Mouse (Mus musculus): ENCODE measurements around the gene Slc22a6. TPM values are rescaled to one million over a fixed set of nuclear protein-coding genes. Genes with fewer than 3 reads are reported as not detected.

The Slc22a6 gene
- polyA plus RNA-seq (2012; rRNA removed): 0.08 TPM in 1 of 2 replicates, not detected in the other

GRCm38 (mm10) chr19:8617904-8618303 lies at the start of gene Slc22a6:
TSS of gene Slc22a6 (plus strand) at chr19:8618039.
- 76% methylated on average over 7 of the region's 7 CpGs for WGBS
- H3K27ac ChIP-seq (ENCODE audit: insufficient read depth, low read length): no peak within 1 kb of the TSS
- no peak for DNase-seq (ENCODE audit: low read depth in 1 of 2, low spot score in 2 of 2)

GRCm38 (mm10) chr19:8569453-8569863 lies 48.4 kb upstream of the Slc22a6 start:
- no peaks in the 10 kb centered on the region for H3K36me3 ChIP-seq (ENCODE audit: control insufficient read depth, insufficient read depth, low read length)
- DNase-seq (ENCODE audit: low read depth in 1 of 2, low spot score in 2 of 2): no peak
- WGBS: 24% methylated on average over 14 of the region's 14 CpGs
- H3K4me1 ChIP-seq (ENCODE audit: control insufficient read depth, insufficient read depth, insufficient read length): peaks cover 3% of the 10 kb centered on the region; the same call in 1 of the 2 replicates
- no peak overlapping the region for H3K4me3 ChIP-seq (ENCODE audit: extremely low read depth, insufficient read depth, insufficient read length)
- H3K27ac ChIP-seq (ENCODE audit: insufficient read depth, low read length): no peak overlapping the region
- TF ChIP-seq POLR2A (IDR thresholded peaks at IDR 0.05; ENCODE audit: low read depth, low read length) (no peak), CTCF (IDR thresholded peaks at IDR 0.05; ENCODE audit: extremely low read depth, insufficient read depth, insufficient read length, insufficient replicate concordance) (no peak)
- no peaks in the 10 kb centered on the region for H3K27me3 ChIP-seq (ENCODE audit: control insufficient read depth, insufficient read depth, low read length)

More at GRCm38 (mm10) chr19:8617904-8618303, at the start of gene Slc22a6:
- TF ChIP-seq POLR2A (IDR thresholded peaks at IDR 0.05; ENCODE audit: low read depth, low read length) (no peak), CTCF (IDR thresholded peaks at IDR 0.05; ENCODE audit: extremely low read depth, insufficient read depth, insufficient read length, insufficient replicate concordance) (no peak)
- no peaks in the 10 kb centered on the region for H3K4me1 ChIP-seq (ENCODE audit: control insufficient read depth, insufficient read depth, insufficient read length)
- H3K36me3 ChIP-seq (ENCODE audit: control insufficient read depth, insufficient read depth, low read length): no peaks in the 10 kb centered on the region
- H3K4me3 ChIP-seq (ENCODE audit: extremely low read depth, insufficient read depth, insufficient read length): no peak within 1 kb of the TSS
- H3K27me3 ChIP-seq (ENCODE audit: control insufficient read depth, insufficient read depth, low read length): no peaks in the 10 kb centered on the region

- TF ChIP-seq CTCF (IDR thresholded peaks at IDR 0.05; ENCODE audit: extremely low read depth, insufficient read depth, insufficient read length, insufficient replicate concordance): no peak
- no peak for TF ChIP-seq POLR2A (IDR thresholded peaks at IDR 0.05; ENCODE audit: low read depth, low read length)
- WGBS: 75% methylated on average over 2 of the region's 2 CpGs
- no peak for DNase-seq (ENCODE audit: low read depth in 1 of 2, low spot score in 2 of 2)
These were observed 47.3 kb upstream of the Slc22a6 start for GRCm38 (mm10) chr19:8570341-8571040.

GRCm38 (mm10) chr19:8571746-8572145 lies 46.1 kb upstream of the Slc22a6 start:
- Histone ChIP-seq H3K4me1 (ENCODE audit: control insufficient read depth, insufficient read depth, insufficient read length) (peaks cover 3% of the 10 kb centered on the region; the same call in 1 of the 2 replicates), H3K27ac (ENCODE audit: insufficient read depth, low read length) (no peak overlapping the region), H3K27me3 (ENCODE audit: control insufficient read depth, insufficient read depth, low read length) (no peaks in the 10 kb centered on the region), H3K4me3 (ENCODE audit: extremely low read depth, insufficient read depth, insufficient read length) (no peak overlapping the region), H3K36me3 (ENCODE audit: control insufficient read depth, insufficient read depth, low read length) (no peaks in the 10 kb centered on the region)
- 4% methylated on average over 7 of the region's 7 CpGs for WGBS
- TF ChIP-seq POLR2A (IDR thresholded peaks at IDR 0.05; ENCODE audit: low read depth, low read length): no peak
- no peak for TF ChIP-seq CTCF (IDR thresholded peaks at IDR 0.05; ENCODE audit: extremely low read depth, insufficient read depth, insufficient read length, insufficient replicate concordance)
- no peak for DNase-seq (ENCODE audit: low read depth in 1 of 2, low spot score in 2 of 2)

More at GRCm38 (mm10) chr19:8570341-8571040, 47.3 kb upstream of the Slc22a6 start:
- Histone ChIP-seq H3K4me1 (ENCODE audit: control insufficient read depth, insufficient read depth, insufficient read length) (peaks cover 3% of the 10 kb centered on the region; the same call in 1 of the 2 replicates), H3K36me3 (ENCODE audit: control insufficient read depth, insufficient read depth, low read length) (no peaks in the 10 kb centered on the region), H3K4me3 (ENCODE audit: extremely low read depth, insufficient read depth, insufficient read length) (no peak overlapping the region), H3K27me3 (ENCODE audit: control insufficient read depth, insufficient read depth, low read length) (no peaks in the 10 kb centered on the region), H3K27ac (ENCODE audit: insufficient read depth, low read length) (no peak overlapping the region)

GRCm38 (mm10) chr19:8572485-8572884 lies 45.4 kb upstream of the Slc22a6 start:
- no peak for DNase-seq (ENCODE audit: low read depth in 1 of 2, low spot score in 2 of 2)
- WGBS: 57% methylated on average over 3 of the region's 3 CpGs
- H3K36me3 ChIP-seq (ENCODE audit: control insufficient read depth, insufficient read depth, low read length): no peaks in the 10 kb centered on the region
- H3K4me3 ChIP-seq (ENCODE audit: extremely low read depth, insufficient read depth, insufficient read length): no peak overlapping the region
- no peaks in the 10 kb centered on the region for H3K27me3 ChIP-seq (ENCODE audit: control insufficient read depth, insufficient read depth, low read length)
- no peak for TF ChIP-seq CTCF (IDR thresholded peaks at IDR 0.05; ENCODE audit: extremely low read depth, insufficient read depth, insufficient read length, insufficient replicate concordance)
- no peak for TF ChIP-seq POLR2A (IDR thresholded peaks at IDR 0.05; ENCODE audit: low read depth, low read length)
- peaks cover 3% of the 10 kb centered on the region; the same call in 1 of the 2 replicates for H3K4me1 ChIP-seq (ENCODE audit: control insufficient read depth, insufficient read depth, insufficient read length)
- no peak overlapping the region for H3K27ac ChIP-seq (ENCODE audit: insufficient read depth, low read length)

- Histone ChIP-seq H3K36me3 (ENCODE audit: control insufficient read depth, insufficient read depth, low read length) (no peaks in the 10 kb centered on the region), H3K27me3 (ENCODE audit: control insufficient read depth, insufficient read depth, low read length) (no peaks in the 10 kb centered on the region), H3K4me1 (ENCODE audit: control insufficient read depth, insufficient read depth, insufficient read length) (peaks cover 3% of the 10 kb centered on the region; the same call in 1 of the 2 replicates), H3K4me3 (ENCODE audit: extremely low read depth, insufficient read depth, insufficient read length) (no peak overlapping the region), H3K27ac (ENCODE audit: insufficient read depth, low read length) (no peak overlapping the region)
- no peak for TF ChIP-seq CTCF (IDR thresholded peaks at IDR 0.05; ENCODE audit: extremely low read depth, insufficient read depth, insufficient read length, insufficient replicate concordance)
- TF ChIP-seq POLR2A (IDR thresholded peaks at IDR 0.05; ENCODE audit: low read depth, low read length): no peak
- 88% methylated on average over 4 of the region's 4 CpGs for WGBS
- DNase-seq (ENCODE audit: low read depth in 1 of 2, low spot score in 2 of 2): no peak
These were observed 40.4 kb upstream of the Slc22a6 start for GRCm38 (mm10) chr19:8577432-8577831.

Data from spleen, adult 2 months (tissue).